Mouse (Mus musculus): ENCODE results near the gene Pdgfd.

GRCm38 (mm10) chr9:6344514-6344913 lies 176.1 kb downstream of the Pdgfd start:
- TF ChIP-seq CTCF (IDR thresholded peaks at IDR 0.05; ENCODE audit: low read depth): no peak
- no peak for TF ChIP-seq EP300 (IDR thresholded peaks at IDR 0.05; ENCODE audit: low read depth)
